Mouse (Mus musculus): ENCODE data around the gene Csnk1g2. TPM values are rescaled to one million over a fixed set of nuclear protein-coding genes. Genes with fewer than 3 reads are reported as not detected.

Csnk1g2 gene
- polyA plus RNA-seq, 1 experiment from 2014 or later, result 79.9 TPM

DNA sequence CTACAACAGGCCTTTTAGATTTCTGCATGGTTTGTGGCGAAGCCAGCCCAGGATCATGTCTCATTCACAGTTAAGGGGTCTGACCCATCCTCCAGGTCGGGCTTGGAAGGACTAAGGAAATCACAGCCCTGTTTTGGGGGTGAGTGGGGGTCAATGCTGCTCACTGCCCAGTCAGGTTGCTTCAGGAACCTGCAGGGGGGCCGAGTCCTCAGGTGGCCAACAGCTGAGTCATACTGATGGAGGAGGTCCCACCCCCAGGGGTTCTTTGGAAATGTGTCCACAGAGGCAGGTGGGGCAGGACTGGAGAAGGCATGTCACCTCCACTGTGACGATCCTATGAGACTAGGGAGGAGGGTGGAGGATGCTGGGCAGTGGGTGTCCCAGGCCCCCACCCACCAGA is 42.8 kb downstream of the Csnk1g2 start:
- Histone ChIP-seq H3K4me3 (ENCODE audit: low read depth, low read length) (no peak overlapping the region), H3K4me1 (ENCODE audit: control insufficient read depth, insufficient read depth, low read length) (no peaks in the 10 kb centered on the region), H3K9me3 (replicated peaks; ENCODE audit: control insufficient read depth, low read length, poor library complexity, severe bottlenecking) (no peaks in the 10 kb centered on the region), H3K27ac (ENCODE audit: low read length) (no peak overlapping the region), H3K27me3 (ENCODE audit: control insufficient read depth, insufficient read depth, low read depth, low read length) (no peaks in the 10 kb centered on the region), H3K9ac (ENCODE audit: low read depth, low read length) (no peak overlapping the region), H3K4me2 (ENCODE audit: low read length) (no peak overlapping the region), H3K36me3 (ENCODE audit: control insufficient read depth, insufficient read depth, low read length) (peaks cover 37% of the 10 kb centered on the region)
- ATAC-seq, result no peak
- WGBS, result 78% methylated on average over 4 of the region's 4 CpGs

GRCm38 (mm10) chr10:80665981-80666733 is 43.5 kb downstream of the Csnk1g2 start:
- ATAC-seq, result no peak
- Histone ChIP-seq H3K27ac (ENCODE audit: low read length) (no peak overlapping the region), H3K4me3 (ENCODE audit: low read depth, low read length) (no peak overlapping the region), H3K9ac (ENCODE audit: low read depth, low read length) (peak overlapping the region; percentile 30; the same call in 1 of the 2 replicates), H3K36me3 (ENCODE audit: control insufficient read depth, insufficient read depth, low read length) (peaks cover 42% of the 10 kb centered on the region), H3K9me3 (replicated peaks; ENCODE audit: control insufficient read depth, low read length, poor library complexity, severe bottlenecking) (no peaks in the 10 kb centered on the region), H3K4me2 (ENCODE audit: low read length) (no peak overlapping the region), H3K4me1 (ENCODE audit: control insufficient read depth, insufficient read depth, low read length) (no peaks in the 10 kb centered on the region), H3K27me3 (ENCODE audit: control insufficient read depth, insufficient read depth, low read depth, low read length) (no peaks in the 10 kb centered on the region)
- WGBS, result 76% methylated on average over 10 of the region's 10 CpGs

GRCm38 (mm10) chr10:80666837-80667412 is 44.3 kb downstream of the Csnk1g2 start:
- 87% methylated on average over 19 of the region's 19 CpGs for WGBS

GRCm38 (mm10) chr10:80668614-80669013 is 46.0 kb downstream of the Csnk1g2 start:
- ATAC-seq, result no peak
- Histone ChIP-seq H3K9me3 (replicated peaks; ENCODE audit: control insufficient read depth, low read length, poor library complexity, severe bottlenecking) (no peaks in the 10 kb centered on the region), H3K9ac (ENCODE audit: low read depth, low read length) (no peak overlapping the region), H3K4me1 (ENCODE audit: control insufficient read depth, insufficient read depth, low read length) (peaks cover 10% of the 10 kb centered on the region), H3K36me3 (ENCODE audit: control insufficient read depth, insufficient read depth, low read length) (peaks cover 45% of the 10 kb centered on the region), H3K27me3 (ENCODE audit: control insufficient read depth, insufficient read depth, low read depth, low read length) (no peaks in the 10 kb centered on the region), H3K4me2 (ENCODE audit: low read length) (no peak overlapping the region), H3K4me3 (ENCODE audit: low read depth, low read length) (no peak overlapping the region), H3K27ac (ENCODE audit: low read length) (no peak overlapping the region)
- 88% methylated on average over 11 of the region's 11 CpGs for WGBS

More at GRCm38 (mm10) chr10:80666837-80667412, 44.3 kb downstream of the Csnk1g2 start:
- H3K4me3 ChIP-seq (ENCODE audit: low read depth, low read length), result no peak overlapping the region
- no peak overlapping the region for H3K4me2 ChIP-seq (ENCODE audit: low read length)
- no peaks in the 10 kb centered on the region for H3K27me3 ChIP-seq (ENCODE audit: control insufficient read depth, insufficient read depth, low read depth, low read length)
- ATAC-seq, result no peak
- H3K9me3 ChIP-seq (replicated peaks; ENCODE audit: control insufficient read depth, low read length, poor library complexity, severe bottlenecking), result no peaks in the 10 kb centered on the region
- H3K9ac ChIP-seq (ENCODE audit: low read depth, low read length), result no peak overlapping the region
- peaks cover 45% of the 10 kb centered on the region for H3K36me3 ChIP-seq (ENCODE audit: control insufficient read depth, insufficient read depth, low read length)
- no peak overlapping the region for H3K27ac ChIP-seq (ENCODE audit: low read length)
- no peaks in the 10 kb centered on the region for H3K4me1 ChIP-seq (ENCODE audit: control insufficient read depth, insufficient read depth, low read length)

GRCm38 (mm10) chr10:80669018-80669417 is 46.4 kb downstream of the Csnk1g2 start:
- Histone ChIP-seq H3K4me3 (ENCODE audit: low read depth, low read length) (no peak overlapping the region), H3K9ac (ENCODE audit: low read depth, low read length) (no peak overlapping the region), H3K27ac (ENCODE audit: low read length) (no peak overlapping the region), H3K4me2 (ENCODE audit: low read length) (no peak overlapping the region), H3K36me3 (ENCODE audit: control insufficient read depth, insufficient read depth, low read length) (peaks cover 45% of the 10 kb centered on the region), H3K27me3 (ENCODE audit: control insufficient read depth, insufficient read depth, low read depth, low read length) (no peaks in the 10 kb centered on the region), H3K9me3 (replicated peaks; ENCODE audit: control insufficient read depth, low read length, poor library complexity, severe bottlenecking) (no peaks in the 10 kb centered on the region), H3K4me1 (ENCODE audit: control insufficient read depth, insufficient read depth, low read length) (peaks cover 14% of the 10 kb centered on the region)
- no peak for ATAC-seq
- WGBS, result 93% methylated on average over 12 of the region's 12 CpGs

DNA sequence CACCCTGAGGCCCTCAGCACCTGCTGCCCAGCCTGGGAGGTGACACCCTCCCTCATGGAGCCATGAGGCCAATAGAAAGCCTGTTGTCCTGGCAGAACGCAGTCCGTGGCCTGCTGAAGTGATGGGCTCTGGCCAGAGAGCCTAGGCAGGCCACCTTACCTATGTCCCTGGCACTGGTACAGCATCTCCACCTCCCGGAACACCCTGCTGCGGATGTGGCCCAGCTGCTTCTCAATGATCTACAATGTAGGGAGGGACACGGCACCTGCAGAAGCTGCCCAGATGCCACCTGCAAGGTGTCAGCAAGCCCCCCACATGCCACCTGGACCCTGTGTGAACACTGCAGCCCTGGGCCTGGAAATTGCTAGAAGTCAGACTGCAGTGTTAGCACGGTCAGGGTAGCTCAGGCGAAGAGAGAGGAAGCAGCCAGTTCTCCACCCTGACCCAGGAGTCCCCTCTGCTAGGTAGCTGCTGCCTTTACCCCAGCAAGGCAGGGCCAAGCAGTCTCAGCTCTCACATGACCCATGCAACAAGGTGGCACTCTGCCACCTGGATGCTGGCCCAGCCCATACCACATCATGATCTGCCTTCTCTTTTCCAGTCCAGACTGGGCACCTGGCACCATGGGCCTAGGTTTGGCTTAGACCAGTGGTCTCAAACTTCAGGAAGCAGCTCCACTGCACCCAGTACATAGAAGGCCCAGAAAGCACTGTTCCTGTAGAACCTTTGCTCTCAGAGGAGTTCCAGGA is 47.3 kb downstream of the Csnk1g2 start:
- no peak overlapping the region for H3K4me2 ChIP-seq (ENCODE audit: low read length)
- peaks cover 23% of the 10 kb centered on the region for H3K4me1 ChIP-seq (ENCODE audit: control insufficient read depth, insufficient read depth, low read length)
- 0 out of 2 replicates have a peak overlapping the region, but pooled peaks have one; percentile 26 for H3K9ac ChIP-seq (ENCODE audit: low read depth, low read length)
- WGBS, result 96% methylated on average over 7 of the region's 7 CpGs
- H3K9me3 ChIP-seq (replicated peaks; ENCODE audit: control insufficient read depth, low read length, poor library complexity, severe bottlenecking), result no peaks in the 10 kb centered on the region
- H3K36me3 ChIP-seq (ENCODE audit: control insufficient read depth, insufficient read depth, low read length), result peaks cover 45% of the 10 kb centered on the region
- no peak overlapping the region for H3K4me3 ChIP-seq (ENCODE audit: low read depth, low read length)
- ATAC-seq, result no peak
- no peaks in the 10 kb centered on the region for H3K27me3 ChIP-seq (ENCODE audit: control insufficient read depth, insufficient read depth, low read depth, low read length)
- no peak overlapping the region for H3K27ac ChIP-seq (ENCODE audit: low read length)

DNA sequence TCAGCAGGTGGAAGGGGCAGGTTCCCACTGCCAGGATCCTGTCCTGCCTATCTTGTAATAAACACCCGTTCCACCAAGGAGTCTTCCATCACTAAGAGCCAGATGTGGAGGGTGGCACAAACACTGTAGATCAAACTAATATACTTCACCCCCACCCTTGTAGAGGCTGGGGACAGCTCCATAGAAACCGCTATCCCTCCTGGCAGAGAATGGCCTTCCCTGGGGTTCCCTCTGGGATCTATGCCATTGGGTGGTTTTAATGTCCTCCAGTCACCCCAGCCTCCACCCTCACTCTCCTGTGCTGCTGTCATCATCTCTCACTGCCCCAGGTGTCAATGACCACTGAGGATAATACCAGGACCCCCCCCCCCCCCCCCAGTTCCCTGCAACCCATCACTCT is 47.9 kb downstream of the Csnk1g2 start:
- 87% methylated on average over 2 of the region's 2 CpGs for WGBS
- no peak for ATAC-seq
- H3K4me3 ChIP-seq (ENCODE audit: low read depth, low read length), result no peak overlapping the region
- H3K9me3 ChIP-seq (replicated peaks; ENCODE audit: control insufficient read depth, low read length, poor library complexity, severe bottlenecking), result no peaks in the 10 kb centered on the region
- H3K27ac ChIP-seq (ENCODE audit: low read length), result no peak overlapping the region
- H3K4me2 ChIP-seq (ENCODE audit: low read length), result no peak overlapping the region
- H3K9ac ChIP-seq (ENCODE audit: low read depth, low read length), result 0 out of 2 replicates have a peak overlapping the region, but pooled peaks have one; percentile 26
- peaks cover 27% of the 10 kb centered on the region for H3K4me1 ChIP-seq (ENCODE audit: control insufficient read depth, insufficient read depth, low read length)
- peaks cover 45% of the 10 kb centered on the region for H3K36me3 ChIP-seq (ENCODE audit: control insufficient read depth, insufficient read depth, low read length)
- H3K27me3 ChIP-seq (ENCODE audit: control insufficient read depth, insufficient read depth, low read depth, low read length), result no peaks in the 10 kb centered on the region

GRCm38 (mm10) chr10:80671251-80671650 is 48.6 kb downstream of the Csnk1g2 start:
- WGBS, result 94% methylated on average over 4 of the region's 4 CpGs
- peaks cover 27% of the 10 kb centered on the region for H3K4me1 ChIP-seq (ENCODE audit: control insufficient read depth, insufficient read depth, low read length)

More at GRCm38 (mm10) chr10:80671251-80671650, 48.6 kb downstream of the Csnk1g2 start:
- Histone ChIP-seq H3K27me3 (ENCODE audit: control insufficient read depth, insufficient read depth, low read depth, low read length) (no peaks in the 10 kb centered on the region), H3K4me3 (ENCODE audit: low read depth, low read length) (no peak overlapping the region), H3K36me3 (ENCODE audit: control insufficient read depth, insufficient read depth, low read length) (peaks cover 41% of the 10 kb centered on the region), H3K9me3 (replicated peaks; ENCODE audit: control insufficient read depth, low read length, poor library complexity, severe bottlenecking) (no peaks in the 10 kb centered on the region), H3K4me2 (ENCODE audit: low read length) (no peak overlapping the region), H3K9ac (ENCODE audit: low read depth, low read length) (no peak overlapping the region), H3K27ac (ENCODE audit: low read length) (no peak overlapping the region)
- ATAC-seq, result no peak

Measured in midbrain, embryonic 16.5 days (tissue).